Mouse (Mus musculus) gastrocnemius, postnatal 36 days (tissue): ENCODE data around the gene 2010111I01Rik. TPM values are rescaled to one million over a fixed set of nuclear protein-coding genes. Genes with fewer than 3 reads are reported as not detected.

Experiments
- DNase-seq, 2 experiments: peaks; one replicate each; pipeline ENCODE4 v3.0.0; 2022
- intact Hi-C: fragments of 180-260 bp; cut with DNase I; formaldehyde crosslinking; loops from one replicate; pipeline ENCODE4 v1.15.1; 2025
- total RNA-seq, 2 experiments: library from RNA; stranded (reverse); gene quantifications; 2 replicates each; pipeline ENCODE4 v1.2.3; 2021

Gene 2010111I01Rik
- total RNA-seq, 2 experiments from 2014 or later, result 62.5 to 70.3 TPM

- no peak for DNase-seq
- intact Hi-C loops, result no loop called here
Observed at GRCm38 (mm10) chr13:63139463-63140226, 175.0 kb downstream of the 2010111I01Rik start.

DNA sequence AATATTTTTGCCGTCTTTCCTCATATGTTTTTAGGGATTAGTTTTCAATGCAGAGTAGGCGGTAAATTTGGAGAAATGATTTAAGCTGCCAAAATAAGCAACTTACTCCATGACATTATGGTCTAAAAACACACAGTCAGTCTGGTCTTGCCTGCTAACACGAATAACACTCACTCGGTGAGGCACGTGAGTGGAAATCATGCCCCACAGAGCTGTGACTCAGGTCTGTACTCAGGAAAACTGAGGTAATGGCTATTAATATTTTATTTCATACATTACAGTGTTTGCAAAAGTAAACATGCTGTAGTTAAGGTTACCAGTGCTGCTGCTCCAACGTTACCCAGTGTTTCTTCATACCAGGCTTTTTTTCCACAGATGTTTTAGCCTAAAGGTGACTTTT lies 176.1 kb downstream of the 2010111I01Rik start:
- no peak for DNase-seq
- intact Hi-C loops, result no loop called here

DNA sequence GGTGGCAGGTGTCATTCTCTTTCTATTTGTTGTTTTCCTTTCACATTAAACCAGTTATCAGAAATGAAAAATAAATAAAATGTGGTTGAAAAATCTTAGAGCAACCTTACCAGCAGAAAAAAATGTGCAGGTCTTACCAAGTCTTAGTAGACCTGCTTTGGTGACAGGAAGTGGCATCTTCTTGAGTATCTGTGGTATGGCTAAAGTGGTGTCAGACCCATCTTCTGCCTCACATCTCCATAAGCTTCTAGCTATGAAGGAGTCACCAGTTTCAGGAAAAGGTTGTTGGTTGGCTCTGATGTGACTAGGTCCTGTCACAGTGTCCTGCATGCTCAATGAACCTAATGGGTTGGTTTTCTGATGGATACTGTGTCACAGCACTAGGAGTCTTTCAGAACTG lies 176.6 kb downstream of the 2010111I01Rik start:
- intact Hi-C loops, result no loop called here
- DNase-seq, result no peak

DNA sequence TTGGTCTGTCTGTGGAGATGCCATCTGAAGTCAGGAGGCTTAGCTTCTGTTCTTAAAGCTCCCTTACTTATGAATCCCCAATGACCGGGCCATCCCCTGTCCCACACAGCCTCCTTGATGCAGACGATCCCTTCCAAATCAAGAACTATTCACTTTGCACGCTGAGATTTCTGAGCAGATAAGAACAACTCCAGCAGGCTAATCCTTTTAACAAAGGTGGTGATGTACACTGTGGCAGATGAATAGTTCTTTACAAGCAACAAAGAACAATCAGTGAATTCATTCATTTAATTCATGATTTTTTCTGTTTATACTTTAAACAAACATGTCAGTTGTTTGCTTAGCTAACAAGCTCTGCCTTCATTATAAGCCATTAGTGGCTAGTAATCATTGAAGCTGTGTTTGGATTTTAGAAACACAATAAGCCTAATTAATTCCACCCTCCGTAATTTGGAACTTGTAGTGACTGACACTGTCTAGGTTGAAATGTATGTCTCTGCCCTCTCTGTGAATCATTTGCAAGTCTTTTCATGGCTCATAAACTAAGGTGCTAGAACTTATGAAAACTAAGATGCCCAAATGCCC lies 182.0 kb downstream of the 2010111I01Rik start:
- intact Hi-C loops, result no loop called here
- no peak for DNase-seq

- intact Hi-C loops, result no loop called here
- no peak for DNase-seq
Observed at GRCm38 (mm10) chr13:63148157-63148556, 183.5 kb downstream of the 2010111I01Rik start.

DNA sequence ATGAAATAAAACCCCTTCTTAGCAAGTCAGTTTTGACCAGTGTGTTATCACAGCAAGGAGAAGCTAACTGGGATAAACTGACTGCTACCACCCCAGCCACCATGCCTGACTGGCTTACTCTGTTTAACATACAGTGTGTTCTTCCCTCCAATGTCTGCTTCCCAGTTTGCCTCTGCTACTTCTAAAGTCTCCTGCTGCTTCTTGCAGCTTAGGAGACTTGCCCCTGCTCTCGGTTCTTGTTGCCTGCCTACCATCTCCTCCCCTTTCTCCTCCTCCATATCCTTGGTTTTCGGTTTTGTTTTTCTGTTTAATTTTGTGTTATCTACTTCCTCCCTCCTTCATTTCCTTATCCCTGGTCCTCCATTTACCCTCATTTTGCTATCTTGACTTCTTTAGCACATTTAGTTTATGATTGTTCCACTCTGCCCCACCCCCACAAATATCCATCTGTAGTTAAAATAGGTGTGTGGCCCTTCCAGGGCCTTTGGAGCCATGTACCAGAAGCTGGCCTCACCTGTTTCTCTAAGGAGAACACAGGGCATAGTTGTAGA lies 185.9 kb downstream of the 2010111I01Rik start:
- DNase-seq, result no peak
- intact Hi-C loops, result no loop called here

- DNase-seq, result no peak
- intact Hi-C loops, result no loop called here
Observed at GRCm38 (mm10) chr13:63151028-63151738, 186.5 kb downstream of the 2010111I01Rik start.

- intact Hi-C loops, result no loop called here
- no peak for DNase-seq
Observed at GRCm38 (mm10) chr13:63152498-63152897, 187.8 kb downstream of the 2010111I01Rik start.

DNA sequence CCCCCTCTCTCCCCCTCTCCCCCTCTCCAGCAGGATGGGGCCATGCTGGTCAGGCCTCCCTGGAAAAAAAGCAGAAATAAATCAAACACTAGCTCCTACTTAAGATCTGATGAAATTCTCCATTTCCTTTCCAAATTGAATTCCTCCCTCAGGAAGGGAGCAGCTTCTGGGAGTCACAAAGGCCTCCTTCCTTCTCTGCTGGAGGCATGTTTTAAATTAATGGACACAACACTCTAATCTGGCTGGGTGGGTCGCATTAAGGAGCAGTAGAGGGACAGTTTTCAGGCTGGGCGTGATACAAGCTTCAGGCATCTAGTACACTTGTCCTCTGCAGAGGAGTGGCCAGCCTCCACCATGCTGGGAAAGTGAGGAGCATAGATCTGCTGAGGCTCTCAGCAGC lies 188.7 kb downstream of the 2010111I01Rik start:
- intact Hi-C loops, result no loop called here
- DNase-seq, result no peak

DNA sequence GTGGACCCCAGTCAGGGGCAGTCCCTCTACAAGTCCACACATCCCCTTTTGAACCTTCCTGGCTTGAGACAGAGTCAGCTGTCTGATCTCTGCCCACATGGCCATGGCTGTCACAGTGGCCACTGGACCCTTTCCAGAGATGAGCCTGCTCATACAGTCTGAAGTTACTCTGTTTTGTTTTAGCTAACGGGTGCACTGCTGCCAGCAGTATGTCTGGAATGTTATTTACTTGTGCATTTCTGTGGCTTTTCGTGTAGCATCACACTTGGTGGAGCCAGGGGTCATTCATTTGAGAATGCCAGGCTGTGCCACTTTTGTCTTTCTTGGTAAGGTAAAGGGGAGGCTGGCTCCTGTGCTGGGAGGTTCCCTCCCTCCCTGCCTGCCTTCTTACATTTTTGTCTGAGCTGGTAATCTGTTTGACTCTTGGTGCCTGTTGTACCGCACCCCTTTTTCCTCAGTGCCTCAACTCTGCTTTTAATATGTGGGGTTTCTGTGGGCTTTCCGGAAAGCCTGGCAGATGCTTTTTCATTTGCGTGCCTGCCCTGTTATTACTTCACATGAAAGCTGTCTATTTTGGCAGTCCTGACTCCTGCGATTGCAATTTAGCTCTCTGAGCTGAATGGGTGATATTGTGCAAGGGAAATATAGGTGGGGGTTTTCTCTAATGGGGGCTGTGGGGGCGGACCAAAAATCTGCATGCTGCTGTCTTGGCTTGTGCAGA lies 190.3 kb downstream of the 2010111I01Rik start:
- intact Hi-C loops, result no loop called here

DNA sequence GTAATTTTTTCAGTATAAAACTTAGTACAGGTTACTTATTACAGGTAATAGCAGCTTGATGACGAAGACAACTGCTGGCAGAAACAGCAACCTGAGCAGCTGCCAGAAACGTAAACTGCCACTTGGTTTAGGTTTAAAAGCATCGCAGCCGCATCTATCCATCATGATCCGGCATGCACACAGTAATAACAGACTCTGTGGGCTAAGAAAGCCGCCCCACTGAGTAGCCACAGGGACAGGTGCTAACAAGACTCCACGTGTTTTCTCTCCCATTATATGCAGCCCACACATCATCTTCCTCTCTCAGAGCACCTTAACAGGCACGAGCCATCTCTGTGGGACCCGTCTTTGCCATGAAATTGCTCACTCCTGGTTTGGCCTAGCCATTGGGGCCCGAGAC lies 191.6 kb downstream of the 2010111I01Rik start:
- intact Hi-C loops, result no loop called here
- DNase-seq, result no peak

More for the DNA sequence above, 190.3 kb downstream of the 2010111I01Rik start:
- peak; percentile 31 to 36 for DNase-seq

- peak in 1 of 2 experiments; percentile 10 for DNase-seq
- intact Hi-C loops, result no loop called here
Observed at GRCm38 (mm10) chr13:63170282-63171073, 205.8 kb downstream of the 2010111I01Rik start.

- DNase-seq, result no peak
- intact Hi-C loops, result no loop called here
Observed at GRCm38 (mm10) chr13:63171347-63172096, 206.8 kb downstream of the 2010111I01Rik start.

- no peak for DNase-seq
- intact Hi-C loops, result no loop called here
Observed at GRCm38 (mm10) chr13:63172097-63172445, 207.4 kb downstream of the 2010111I01Rik start.

GRCm38 (mm10) chr13:63174252-63175020 lies 209.7 kb downstream of the 2010111I01Rik start:
- DNase-seq, result no peak
- intact Hi-C loops, result no loop called here

DNA sequence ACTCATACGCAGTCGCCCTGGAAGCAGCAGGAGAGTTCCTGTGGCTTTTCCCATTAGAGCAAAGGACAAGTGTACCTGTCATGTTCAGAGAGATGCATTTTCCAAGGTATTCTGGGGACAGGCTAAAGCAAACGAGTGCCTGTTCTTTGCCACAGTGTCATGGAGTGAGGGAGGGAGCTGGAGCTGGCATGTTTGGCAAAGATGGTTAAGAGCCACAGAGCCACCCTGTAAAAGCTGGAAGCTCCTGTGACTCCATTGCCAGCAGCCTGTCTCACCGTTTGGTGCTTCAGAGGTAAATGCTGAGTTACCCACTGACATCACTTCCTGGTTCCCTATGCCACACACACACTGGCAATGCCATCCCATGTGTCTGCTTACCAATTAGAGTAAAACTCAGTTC lies 211.4 kb downstream of the 2010111I01Rik start:
- intact Hi-C loops, result no loop called here
- no peak for DNase-seq

- DNase-seq, result no peak
- intact Hi-C loops, result no loop called here
Observed at GRCm38 (mm10) chr13:63177232-63177631, 212.5 kb downstream of the 2010111I01Rik start.

GRCm38 (mm10) chr13:63180641-63181235 lies 216.0 kb downstream of the 2010111I01Rik start:
- intact Hi-C loops, result no loop called here

More at GRCm38 (mm10) chr13:63180641-63181235, 216.0 kb downstream of the 2010111I01Rik start:
- no peak for DNase-seq
